Mouse (Mus musculus): ENCODE measurements around the gene Auh.
A peak's percentile ranks its signal among the peaks of the same experiment; 100 is the strongest.

The Auh gene

GRCm38 (mm10) chr13:52929209-52930171 is at the start of gene Auh:
Gene Auh (minus strand): TSS chr13:52929681.
- peak; percentile 84 for DNase-seq (ENCODE audit: low read depth, low spot score)

- no peak for DNase-seq (ENCODE audit: low read depth, low spot score)
Measured at GRCm38 (mm10) chr13:52978321-52978981, 49.0 kb upstream of the Auh start.

- no peak for DNase-seq (ENCODE audit: low read depth, low spot score)
Measured at GRCm38 (mm10) chr13:52977757-52978156, 48.3 kb upstream of the Auh start.

DNA sequence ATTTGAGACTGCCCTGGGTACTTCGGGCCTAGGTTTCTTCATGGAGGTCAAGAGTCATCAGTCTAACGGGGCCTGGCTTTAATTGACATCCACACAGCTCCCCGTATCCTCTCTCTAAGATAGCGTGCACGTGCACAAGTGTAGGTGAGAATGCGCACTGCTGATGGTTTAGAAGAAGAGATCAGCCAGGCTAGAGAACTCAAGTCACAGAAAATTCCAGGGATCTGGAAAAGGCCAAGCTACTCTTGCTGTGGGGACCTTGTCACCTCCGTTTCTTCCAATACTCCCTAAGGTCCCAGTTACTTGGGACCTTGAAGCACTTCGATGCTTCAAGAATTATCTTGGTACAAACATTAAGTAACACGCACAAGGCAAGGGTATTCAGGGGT is 47.7 kb upstream of the Auh start:
- no peak for DNase-seq (ENCODE audit: low read depth, low spot score)

- peak; percentile 79 for DNase-seq (ENCODE audit: low read depth, low spot score)
Measured at GRCm38 (mm10) chr13:52976510-52977220, 47.2 kb upstream of the Auh start.

DNA sequence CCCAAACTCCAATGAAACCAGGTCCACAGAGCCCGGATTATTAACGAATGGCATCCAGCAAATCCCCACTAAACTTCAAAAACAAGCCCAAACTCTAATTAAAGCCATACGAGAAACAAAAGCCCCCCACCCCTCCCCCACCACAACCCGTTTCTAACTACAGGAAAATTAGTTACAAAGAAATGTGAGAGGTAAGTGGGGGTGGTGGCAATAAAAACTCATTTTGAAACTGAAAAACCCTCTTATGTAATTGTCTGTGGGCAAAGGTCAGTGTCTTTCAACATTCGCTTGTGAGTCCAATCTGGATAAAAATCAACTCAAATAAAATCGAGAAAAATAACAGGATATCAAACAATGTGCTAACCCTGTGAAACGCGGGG is 46.6 kb upstream of the Auh start:
- no peak for DNase-seq (ENCODE audit: low read depth, low spot score)

DNA sequence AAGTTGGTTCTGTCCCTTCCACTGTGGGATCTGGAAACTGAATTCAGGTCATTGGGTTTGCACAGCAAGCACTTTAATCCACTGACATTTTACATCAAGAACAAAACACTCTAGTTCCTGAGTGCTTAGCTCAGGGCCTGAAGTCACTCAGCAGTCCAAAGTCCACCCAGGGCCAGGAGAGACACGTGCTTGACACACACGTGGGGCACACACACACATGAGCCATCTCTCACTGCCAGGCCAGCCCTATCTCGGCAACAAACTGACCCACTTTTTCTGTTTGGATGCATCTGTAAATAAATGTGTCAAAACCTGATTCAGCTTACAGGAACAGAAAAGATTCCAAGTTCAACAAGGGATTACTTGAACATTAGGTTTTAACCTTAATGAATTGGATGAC is 45.2 kb upstream of the Auh start:
- peak; percentile 82 for DNase-seq (ENCODE audit: low read depth, low spot score)

- no peak for DNase-seq (ENCODE audit: low read depth, low spot score)
Measured at GRCm38 (mm10) chr13:52973427-52973826, 43.9 kb upstream of the Auh start.

- no peak for DNase-seq (ENCODE audit: low read depth, low spot score)
Measured at GRCm38 (mm10) chr13:52972626-52973025, 43.1 kb upstream of the Auh start.

DNA sequence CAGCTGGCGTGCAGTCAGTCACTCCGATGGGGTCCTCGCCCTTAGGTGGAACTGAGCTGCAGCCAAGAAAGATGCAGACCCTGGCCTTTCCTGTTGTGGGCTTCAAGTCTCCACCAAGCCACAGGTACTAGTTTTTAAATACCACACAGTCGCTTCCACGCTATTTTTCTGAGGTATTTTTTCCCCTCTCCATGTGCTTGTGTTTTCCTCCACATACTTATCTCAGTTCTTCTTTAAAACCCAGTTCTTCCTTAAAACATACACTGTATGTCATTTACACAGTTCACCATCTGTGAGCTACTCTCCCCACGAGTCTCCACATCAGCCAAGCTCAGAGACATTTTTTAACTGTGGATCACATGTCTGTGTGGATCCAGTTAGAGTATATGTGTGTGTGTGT is 41.4 kb upstream of the Auh start:
- no peak for DNase-seq (ENCODE audit: low read depth, low spot score)

DNA sequence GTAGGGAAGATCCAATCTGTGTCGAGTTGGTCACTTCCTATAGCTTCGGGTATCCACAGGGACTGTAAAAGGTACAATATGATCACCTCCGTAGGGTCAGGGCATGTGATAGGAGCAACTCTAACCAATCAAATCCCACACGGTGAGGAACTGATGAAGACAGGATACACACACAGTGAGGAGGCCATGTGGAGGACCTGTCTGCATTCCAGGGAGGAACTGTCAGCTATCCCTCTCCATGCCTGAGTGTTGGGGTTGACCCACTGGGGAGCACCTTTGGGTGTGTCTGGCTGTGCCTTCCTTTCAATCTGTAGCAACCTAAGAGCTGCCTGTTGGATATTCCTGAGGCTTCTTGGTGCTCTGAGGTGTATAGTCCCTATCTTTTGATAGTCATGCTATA is 33.4 kb upstream of the Auh start:
- DNase-seq (ENCODE audit: low read depth, low spot score), result no peak

- no peak for DNase-seq (ENCODE audit: low read depth, low spot score)
Measured at GRCm38 (mm10) chr13:52962361-52962760, 32.9 kb upstream of the Auh start.

- no peak for DNase-seq (ENCODE audit: low read depth, low spot score)
Measured at GRCm38 (mm10) chr13:52953779-52954553, 24.5 kb upstream of the Auh start.

- no peak for DNase-seq (ENCODE audit: low read depth, low spot score)
Measured at GRCm38 (mm10) chr13:52949211-52949610, 19.7 kb upstream of the Auh start.

DNA sequence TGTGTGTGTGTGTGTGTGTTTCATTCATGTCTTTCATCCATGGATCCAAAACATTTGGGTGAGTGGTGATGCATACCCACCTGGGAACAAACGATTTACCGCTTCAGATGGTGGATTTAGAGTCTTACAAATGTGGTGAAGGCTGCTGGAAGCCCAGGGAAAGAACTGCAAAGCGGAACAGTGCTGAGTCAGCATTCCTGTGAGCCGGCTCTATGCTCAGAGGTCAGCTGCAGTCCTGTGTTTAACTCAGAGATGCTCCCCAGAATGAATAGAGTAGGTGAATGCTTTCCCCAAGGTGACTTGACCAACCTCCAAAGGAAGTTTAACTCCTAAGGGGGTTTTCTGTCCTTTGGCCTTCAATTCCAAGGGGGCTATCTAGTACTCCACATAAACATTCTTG is 18.1 kb upstream of the Auh start:
- no peak for DNase-seq (ENCODE audit: low read depth, low spot score)

GRCm38 (mm10) chr13:52945769-52946168 is 16.3 kb upstream of the Auh start:
- DNase-seq (ENCODE audit: low read depth, low spot score), result no peak

GRCm38 (mm10) chr13:52944116-52944515 is 14.6 kb upstream of the Auh start:
- no peak for DNase-seq (ENCODE audit: low read depth, low spot score)

DNA sequence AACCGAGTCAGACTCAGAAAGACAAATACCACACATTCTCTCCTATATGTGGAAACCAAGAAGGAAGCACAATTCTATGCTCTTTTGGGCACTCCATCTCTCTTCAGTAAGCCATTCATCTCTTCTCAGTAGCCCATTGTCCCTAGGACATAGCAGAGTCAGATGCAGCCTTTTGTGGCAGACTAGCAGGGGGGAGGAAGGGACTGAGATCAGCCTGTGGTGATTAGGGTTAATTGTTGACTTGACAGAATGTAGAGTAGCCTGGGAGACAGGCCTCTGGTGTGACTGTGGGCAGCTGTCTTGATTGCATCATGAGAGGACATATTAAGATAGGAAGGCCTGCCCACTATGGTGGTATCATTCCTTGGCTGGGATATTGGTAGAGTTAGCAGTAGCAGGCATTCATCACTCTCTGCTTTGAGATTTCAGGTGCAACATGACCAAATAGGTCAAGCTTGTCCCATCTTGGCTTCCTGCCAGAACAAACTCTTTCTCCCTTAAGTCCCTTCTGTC is 13.5 kb upstream of the Auh start:
- no peak for DNase-seq (ENCODE audit: low read depth, low spot score)

GRCm38 (mm10) chr13:52940956-52941355 is 11.5 kb upstream of the Auh start:
- peak; percentile 91 for DNase-seq (ENCODE audit: low read depth, low spot score)

- no peak for DNase-seq (ENCODE audit: low read depth, low spot score)
Measured at GRCm38 (mm10) chr13:52930582-52930981, 1.1 kb upstream of the Auh start.

GRCm38 (mm10) chr13:52928392-52928791 is 1.1 kb downstream of the Auh start:
- DNase-seq (ENCODE audit: low read depth, low spot score), result no peak

Data from skeletal muscle tissue, adult 2 months (tissue).